Mouse (Mus musculus) midbrain, embryonic 14.5 days (tissue): ENCODE results near the gene Sugp2. TPM values are rescaled to one million over a fixed set of nuclear protein-coding genes. Genes with fewer than 3 reads are reported as not detected.
A peak's percentile ranks its signal among the peaks of the same experiment; 100 is the strongest.

Source experiments
- ATAC-seq: fragments of 200-750 bp; cut with Nextera tagmentation; 2 replicates; pipeline ENCODE4 v1.8.0; 2017; ENCODE audit warnings: moderate number of reproducible peaks, moderate library complexity; ENCODE audit not compliant: low FRiP score, low TSS enrichment
- DNase-seq: peaks from one replicate; pipeline ENCODE4 v3.0.0-alpha.2; 2015
- H3K27ac ChIP-seq: fragments of 300-500 bp; sonication (generic); replicated peaks from 2 replicates; pipeline ENCODE4 v1.5.1; 2014; ENCODE audit warnings: mild to moderate bottlenecking, low read depth, low read length, moderate library complexity
- H3K27me3 ChIP-seq: fragments of 300-500 bp; sonication (generic); 2 replicates; pipeline ENCODE4 v1.6.1; 2014; ENCODE audit warnings: low read length, control low read depth, mixed read lengths; ENCODE audit not compliant: control insufficient read depth, insufficient read depth
- H3K36me3 ChIP-seq: fragments of 300-500 bp; sonication (generic); 2 replicates; pipeline ENCODE4 v1.6.1; 2014; ENCODE audit warnings: low read length, control low read depth; ENCODE audit not compliant: control insufficient read depth, insufficient read depth
- H3K4me1 ChIP-seq: fragments of 300-500 bp; sonication (generic); 2 replicates; pipeline ENCODE4 v1.6.1; 2014; ENCODE audit warnings: mild to moderate bottlenecking, antibody characterized with exemption, low read length, control low read depth; ENCODE audit not compliant: control insufficient read depth, insufficient read depth
- H3K4me2 ChIP-seq: fragments of 300-500 bp; sonication (generic); 2 replicates; pipeline ENCODE4 v1.6.1; 2014; ENCODE audit warnings: mild to moderate bottlenecking, low read length, moderate library complexity
- H3K4me3 ChIP-seq: fragments of 300-500 bp; sonication (generic); replicated peaks from 2 replicates; pipeline ENCODE4 v1.5.1; 2014; ENCODE audit warnings: low read depth, low read length
- H3K9ac ChIP-seq: fragments of 300-500 bp; sonication (generic); replicated peaks from 2 replicates; pipeline ENCODE4 v1.6.1; 2014; ENCODE audit warnings: mild to moderate bottlenecking, low read length, moderate library complexity
- H3K9me3 ChIP-seq: fragments of 300-500 bp; sonication (generic); 2 replicates; pipeline ENCODE4 v1.6.1; 2016; ENCODE audit warnings: low read length, control low read depth, mixed read lengths; ENCODE audit not compliant: control insufficient read depth
- WGBS: fragments of 180-500 bp; shearing (Covaris S2); extraction: QIAGEN DNeasy Blood & Tissue Kit; methylation state at CpG from one replicate; pipeline ENCODE4 v1.1.7; 2014; 5-methylcytosine and 5-hydroxymethylcytosine counted together
- polyA plus RNA-seq: library from polyadenylated mRNA; unstranded; fragments of >200 nt; fragmentation: Nextera tagmentation; extraction: Ambion mirVana; gene quantifications from 2 replicates; pipeline ENCODE4 v1.2.1, GENCODE M21; 2014

Gene Sugp2
- polyA plus RNA-seq, 1 experiment from 2014 or later = 87.9 TPM

GRCm38 (mm10) chr8:70258600-70258999 is 24.6 kb downstream of the Sugp2 start:
- no peak overlapping the region for H3K4me3 ChIP-seq
- H3K9ac ChIP-seq = no peak overlapping the region
- no peaks in the 10 kb centered on the region for H3K4me1 ChIP-seq
- H3K36me3 ChIP-seq = peaks cover 98% of the 10 kb centered on the region
- no peak for DNase-seq
- H3K9me3 ChIP-seq = no peaks in the 10 kb centered on the region
- H3K27ac ChIP-seq = no peak overlapping the region
- 94% methylated on average over 5 of the region's 5 CpGs for WGBS
- H3K27me3 ChIP-seq = no peaks in the 10 kb centered on the region
- no peak for ATAC-seq
- no peak overlapping the region for H3K4me2 ChIP-seq

- H3K9ac ChIP-seq = no peak overlapping the region
- peaks cover 98% of the 10 kb centered on the region for H3K36me3 ChIP-seq
- H3K4me1 ChIP-seq = no peaks in the 10 kb centered on the region
- no peak overlapping the region for H3K27ac ChIP-seq
- no peaks in the 10 kb centered on the region for H3K9me3 ChIP-seq
- no peak overlapping the region for H3K4me3 ChIP-seq
- H3K4me2 ChIP-seq = no peak overlapping the region
- no peak for DNase-seq
- no peak for ATAC-seq
- H3K27me3 ChIP-seq = no peaks in the 10 kb centered on the region
- 95% methylated on average over 2 of the region's 2 CpGs for WGBS
Observed at GRCm38 (mm10) chr8:70259043-70259442, 25.0 kb downstream of the Sugp2 start.

GRCm38 (mm10) chr8:70267674-70268073 is 33.6 kb downstream of the Sugp2 start:
- Histone ChIP-seq H3K4me1 (no peaks in the 10 kb centered on the region), H3K36me3 (peaks cover 37% of the 10 kb centered on the region), H3K9ac (no peak overlapping the region), H3K9me3 (no peaks in the 10 kb centered on the region), H3K27ac (no peak overlapping the region), H3K27me3 (no peaks in the 10 kb centered on the region), H3K4me3 (no peak overlapping the region), H3K4me2 (no peak overlapping the region)
- DNase-seq = no peak
- no peak for ATAC-seq
- 88% methylated on average over 3 of the region's 3 CpGs for WGBS

GRCm38 (mm10) chr8:70268311-70268710 is 34.3 kb downstream of the Sugp2 start:
- ATAC-seq = no peak
- H3K36me3 ChIP-seq = peaks cover 30% of the 10 kb centered on the region
- no peak for DNase-seq
- no peak overlapping the region for H3K27ac ChIP-seq
- H3K9me3 ChIP-seq = no peaks in the 10 kb centered on the region
- H3K4me1 ChIP-seq = no peaks in the 10 kb centered on the region
- H3K4me2 ChIP-seq = no peak overlapping the region
- no peak overlapping the region for H3K4me3 ChIP-seq
- WGBS = 43% methylated on average over 5 of the region's 5 CpGs
- no peaks in the 10 kb centered on the region for H3K27me3 ChIP-seq
- no peak overlapping the region for H3K9ac ChIP-seq

- WGBS = 62% methylated on average over 11 of the region's 11 CpGs
Observed at GRCm38 (mm10) chr8:70268799-70269565, 35.0 kb downstream of the Sugp2 start.

GRCm38 (mm10) chr8:70272949-70273348 is 38.9 kb downstream of the Sugp2 start:
- H3K9ac ChIP-seq = no peak overlapping the region
- H3K4me1 ChIP-seq = no peaks in the 10 kb centered on the region
- no peak overlapping the region for H3K4me2 ChIP-seq
- no peaks in the 10 kb centered on the region for H3K27me3 ChIP-seq
- no peaks in the 10 kb centered on the region for H3K9me3 ChIP-seq
- H3K4me3 ChIP-seq = no peak overlapping the region
- WGBS = 70% methylated on average over 3 of the region's 3 CpGs
- H3K27ac ChIP-seq = no peak overlapping the region
- no peaks in the 10 kb centered on the region for H3K36me3 ChIP-seq
- DNase-seq (no peak), ATAC-seq (no peak)

More at GRCm38 (mm10) chr8:70268799-70269565, 35.0 kb downstream of the Sugp2 start:
- Histone ChIP-seq H3K36me3 (peaks cover 24% of the 10 kb centered on the region), H3K4me3 (no peak overlapping the region), H3K9me3 (no peaks in the 10 kb centered on the region), H3K4me2 (no peak overlapping the region), H3K27ac (no peak overlapping the region), H3K9ac (no peak overlapping the region), H3K4me1 (no peaks in the 10 kb centered on the region), H3K27me3 (no peaks in the 10 kb centered on the region)
- ATAC-seq = no peak
- DNase-seq = peak; percentile 35

GRCm38 (mm10) chr8:70274350-70274749 is 40.3 kb downstream of the Sugp2 start:
- Histone ChIP-seq H3K27ac (no peak overlapping the region), H3K27me3 (no peaks in the 10 kb centered on the region), H3K9me3 (no peaks in the 10 kb centered on the region), H3K36me3 (no peaks in the 10 kb centered on the region), H3K4me2 (no peak overlapping the region), H3K4me1 (no peaks in the 10 kb centered on the region), H3K4me3 (no peak overlapping the region), H3K9ac (no peak overlapping the region)
- ATAC-seq (no peak), DNase-seq (no peak)

- Histone ChIP-seq H3K9me3 (no peaks in the 10 kb centered on the region), H3K36me3 (no peaks in the 10 kb centered on the region), H3K27me3 (no peaks in the 10 kb centered on the region), H3K27ac (no peak overlapping the region), H3K4me2 (no peak overlapping the region), H3K4me1 (no peaks in the 10 kb centered on the region), H3K4me3 (no peak overlapping the region), H3K9ac (no peak overlapping the region)
- WGBS = 94% methylated on average over 3 of the region's 3 CpGs
- no peak for ATAC-seq
- DNase-seq = no peak
Observed at GRCm38 (mm10) chr8:70276476-70276875, 42.5 kb downstream of the Sugp2 start.

- DNase-seq = no peak
- no peaks in the 10 kb centered on the region for H3K27me3 ChIP-seq
- H3K9me3 ChIP-seq = no peaks in the 10 kb centered on the region
- H3K4me3 ChIP-seq = no peak overlapping the region
- 62% methylated on average over 15 of the region's 15 CpGs for WGBS
- H3K4me1 ChIP-seq = 0 out of 2 replicates have a peak, but pooled peaks cover 6% of the 10 kb centered on the region
- H3K9ac ChIP-seq = no peak overlapping the region
- no peaks in the 10 kb centered on the region for H3K36me3 ChIP-seq
- H3K4me2 ChIP-seq = no peak overlapping the region
- no peak overlapping the region for H3K27ac ChIP-seq
- ATAC-seq = no peak
Observed at GRCm38 (mm10) chr8:70278175-70278574, 44.1 kb downstream of the Sugp2 start.
